Mouse (Mus musculus): ENCODE measurements at regions not wholly inside any gene's neighbourhood (a gene's known extent, or its start where the extent isn't known, plus 50 kb on each side); places are given as distances from the start of the nearest gene placed in this dataset.
"Not testable (repeated sequence)": the region's sequence is repeated elsewhere in the genome, so short reads cannot be mapped to it uniquely, and the experiment has no call there.

- DNase-seq (ENCODE audit: low spot score) = no peak
These were observed 305.1 kb downstream of the Ets1 start for GRCm38 (mm10) chr9:32940919-32941767.

GRCm38 (mm10) chr9:32941768-32942030 is 305.7 kb downstream of the Ets1 start:
- DNase-seq (ENCODE audit: low spot score) = no peak

- no peak for DNase-seq (ENCODE audit: low spot score)
These were observed 311.2 kb downstream of the Ets1 start for GRCm38 (mm10) chr9:32947221-32947620.

- no peak for DNase-seq (ENCODE audit: low spot score)
These were observed 313.0 kb downstream of the Ets1 start for GRCm38 (mm10) chr9:32949036-32949435.

GRCm38 (mm10) chr9:32958716-32959115 is 322.7 kb downstream of the Ets1 start:
- no peak for DNase-seq (ENCODE audit: low spot score)

GRCm38 (mm10) chr9:32959468-32959867 is 323.4 kb downstream of the Ets1 start:
- not testable (repeated sequence) for DNase-seq (ENCODE audit: low spot score)

- DNase-seq (ENCODE audit: low spot score) = no peak
These were observed 326.7 kb downstream of the Ets1 start for GRCm38 (mm10) chr9:32962679-32963205.

GRCm38 (mm10) chr9:32968446-32968845 is 332.4 kb downstream of the Ets1 start:
- no peak for DNase-seq (ENCODE audit: low spot score)

GRCm38 (mm10) chr9:32971421-32971820 is 335.4 kb downstream of the Ets1 start:
- DNase-seq (ENCODE audit: low spot score) = no peak

GRCm38 (mm10) chr9:32971926-32972325 is 335.9 kb downstream of the Ets1 start:
- no peak for DNase-seq (ENCODE audit: low spot score)

GRCm38 (mm10) chr9:32972431-32973052 is 336.5 kb downstream of the Ets1 start:
- DNase-seq (ENCODE audit: low spot score) = no peak

- no peak for DNase-seq (ENCODE audit: low spot score)
These were observed 341.7 kb downstream of the Ets1 start for GRCm38 (mm10) chr9:32977732-32978131.

- DNase-seq (ENCODE audit: low spot score) = no peak
These were observed 344.8 kb downstream of the Ets1 start for GRCm38 (mm10) chr9:32980846-32981245.

GRCm38 (mm10) chr9:32983182-32983581 is 347.2 kb downstream of the Ets1 start:
- DNase-seq (ENCODE audit: low spot score) = no peak

GRCm38 (mm10) chr9:32986836-32987673 is 351.0 kb downstream of the Ets1 start:
- no peak for DNase-seq (ENCODE audit: low spot score)

GRCm38 (mm10) chr9:32989006-32989405 is 353.0 kb downstream of the Ets1 start:
- DNase-seq (ENCODE audit: low spot score) = no peak

- no peak for DNase-seq (ENCODE audit: low spot score)
These were observed 362.3 kb downstream of the Ets1 start for GRCm38 (mm10) chr9:32998323-32998722.

- no peak for DNase-seq (ENCODE audit: low spot score)
These were observed 364.7 kb downstream of the Ets1 start for GRCm38 (mm10) chr9:33000691-33001164.

- DNase-seq (ENCODE audit: low spot score) = no peak
These were observed 365.3 kb downstream of the Ets1 start for GRCm38 (mm10) chr9:33001165-33001949.

GRCm38 (mm10) chr9:33003880-33004279 is 367.9 kb downstream of the Ets1 start:
- no peak for DNase-seq (ENCODE audit: low spot score)

- no peak for DNase-seq (ENCODE audit: low spot score)
These were observed 368.5 kb downstream of the Ets1 start for GRCm38 (mm10) chr9:33004536-33004935.

Data from spleen, adult 12 weeks (tissue).